ENCODE assay signal across 22 mouse cellular contexts in the genomic region with DNA sequence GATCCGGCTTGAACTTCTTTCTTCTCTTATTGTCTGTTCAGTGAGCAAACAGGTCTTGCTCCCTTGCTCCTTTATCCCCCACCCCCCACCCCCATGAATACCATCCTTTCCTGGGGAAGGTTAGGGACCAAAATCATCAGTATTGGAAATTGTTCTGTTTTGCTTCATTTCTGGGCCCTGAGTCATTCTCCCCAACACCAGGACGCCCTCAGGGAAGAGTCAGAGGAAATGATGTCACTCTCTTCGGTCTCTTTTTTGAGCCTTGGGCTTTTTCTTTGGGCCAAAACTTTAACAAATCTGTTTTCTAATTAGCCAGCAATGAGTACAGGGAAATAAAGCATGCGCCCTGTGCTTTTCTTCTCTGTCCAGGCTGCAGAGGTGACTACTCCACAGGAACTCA.
DNase-seq lines count a peak whose midpoint lies in the region; ATAC-seq and TF ChIP-seq lines count a peak whose summit lies in the region.
"Had no signal": no experiment of that assay in that cellular context is flagged by ENCODE, and none has a peak within 500 bp of the region (broad histone marks: within the 10 kb centered on the region; RNA-seq: fewer than 3 reads in every experiment).

No protein-coding gene starts in this region.

- H3K4me1 ChIP-seq in megakaryocyte, embryonic 14.5 days = peaks cover 83% of the 10 kb centered on the region
- H3K4me1 ChIP-seq in brown adipose tissue, adult 24 weeks (ENCODE audit: control insufficient read depth, insufficient read depth, insufficient read length, low read length) = no peaks in the 10 kb centered on the region
- no peaks in the 10 kb centered on the region; the same call in 1 of the 2 replicates for H3K4me1 ChIP-seq in lung, adult 2 months (ENCODE audit: control insufficient read depth, insufficient read depth, low read length)
- H3K4me1 ChIP-seq in cerebellum, adult 2 months (ENCODE audit: control insufficient read depth, insufficient read depth, low read length) = no peaks in the 10 kb centered on the region
- H3K4me1 ChIP-seq: heart, embryonic 15.5 days; midbrain, embryonic 12.5 days had no signal

- peak overlapping the region; percentile 56 for H3K27ac ChIP-seq in brown adipose tissue, adult 24 weeks (replicated peaks; ENCODE audit: low read depth, low read length)
- H3K27ac ChIP-seq in cerebellum, adult 2 months (ENCODE audit: insufficient read depth, low read length) = no peak overlapping the region
- H3K27ac ChIP-seq: embryonic facial prominence, embryonic 13.5 days; forebrain, embryonic 10.5 days; heart, embryonic 15.5 days; hindbrain, embryonic 14.5 days; limb, embryonic 15.5 days; midbrain, embryonic 12.5 days had no signal

- ATAC-seq in megakaryocyte, adult 5-6 weeks (ENCODE audit: poor library complexity, severe bottlenecking) = no peak

- TF ChIP-seq POLR2A in lung, adult 2 months (IDR thresholded peaks at IDR 0.05; ENCODE audit: borderline replicate concordance, extremely low read depth, low read depth, low read length) = no peak
- TF ChIP-seq POLR2A in cerebellum, adult 2 months (IDR thresholded peaks at IDR 0.05; ENCODE audit: borderline replicate concordance, insufficient read depth, low read length) = no peak

- no peak for TF ChIP-seq CTCF in lung, adult 2 months (IDR thresholded peaks at IDR 0.05; ENCODE audit: insufficient read depth, low read length)
- no peak for TF ChIP-seq CTCF in cerebellum, adult 2 months (IDR thresholded peaks at IDR 0.05; ENCODE audit: borderline replicate concordance, insufficient read depth, low read depth, low read length)

- intact Hi-C loops in gastrocnemius, postnatal 36 days (cut with DNase I) = no loop called here

- H3K4me3 ChIP-seq in megakaryocyte, embryonic 14.5 days (replicated peaks) = peak overlapping the region; percentile 44
- no peak overlapping the region for H3K4me3 ChIP-seq in brown adipose tissue, adult 24 weeks (ENCODE audit: insufficient read depth, low read depth, low read length)
- H3K4me3 ChIP-seq in lung, adult 2 months (replicated peaks; ENCODE audit: extremely low read depth, low read depth, low read length) = no peak overlapping the region
- no peak overlapping the region for H3K4me3 ChIP-seq in cerebellum, adult 2 months (replicated peaks; ENCODE audit: insufficient read depth, low read depth, low read length)
- H3K4me3 ChIP-seq: embryonic facial prominence, embryonic 13.5 days; forebrain, embryonic 10.5 days; heart, embryonic 15.5 days; limb, embryonic 15.5 days; midbrain, embryonic 12.5 days had no signal

- peak; percentile 33 for DNase-seq in gastrocnemius, adult 18-20 months (ENCODE audit: low spot score)
- no peak for DNase-seq in gastrocnemius, postnatal 36 days
- no peak for DNase-seq in lung, postnatal 25 days (ENCODE audit: low spot score)
- no peak for DNase-seq in lung, adult 2 months
- no peak for DNase-seq in cerebellum, adult 2 months
- DNase-seq: adrenal gland, postnatal 10 days; cerebellum, adult 18-20 months; gastrocnemius, postnatal 14 days; kidney, adult 18-20 months; kidney, postnatal 10 days; lung, postnatal 36 days; thymus, postnatal 4 days had no signal

- 60% methylated on average over 4 of the region's 4 CpGs for WGBS in lung, adult 2 months
- 89% methylated on average over 4 of the region's 4 CpGs for WGBS in cerebellum, adult 2 months

- H3K27me3 ChIP-seq in megakaryocyte, embryonic 14.5 days (replicated peaks) = no peaks in the 10 kb centered on the region
- H3K27me3 ChIP-seq in cerebellum, adult 2 months (ENCODE audit: control insufficient read depth, insufficient read depth, low read length) = no peaks in the 10 kb centered on the region; the same call in 1 of the 2 replicates
- H3K27me3 ChIP-seq: embryonic facial prominence, embryonic 13.5 days; heart, embryonic 15.5 days; limb, embryonic 15.5 days; midbrain, embryonic 12.5 days had no signal

- no peaks in the 10 kb centered on the region for H3K36me3 ChIP-seq in megakaryocyte, embryonic 14.5 days (replicated peaks; ENCODE audit: low read length)
- H3K36me3 ChIP-seq: embryonic facial prominence, embryonic 13.5 days; forebrain, embryonic 10.5 days; G1E; heart, embryonic 15.5 days; limb, embryonic 15.5 days; midbrain, embryonic 12.5 days had no signal

- no peaks in the 10 kb centered on the region for H3K9me3 ChIP-seq in megakaryocyte, embryonic 14.5 days
- H3K9me3 ChIP-seq: embryonic facial prominence, embryonic 13.5 days; forebrain, embryonic 10.5 days; G1E; heart, embryonic 15.5 days; limb, embryonic 15.5 days; midbrain, embryonic 12.5 days had no signal
